Mouse (Mus musculus): ENCODE data around the gene Lypla2.

DNA sequence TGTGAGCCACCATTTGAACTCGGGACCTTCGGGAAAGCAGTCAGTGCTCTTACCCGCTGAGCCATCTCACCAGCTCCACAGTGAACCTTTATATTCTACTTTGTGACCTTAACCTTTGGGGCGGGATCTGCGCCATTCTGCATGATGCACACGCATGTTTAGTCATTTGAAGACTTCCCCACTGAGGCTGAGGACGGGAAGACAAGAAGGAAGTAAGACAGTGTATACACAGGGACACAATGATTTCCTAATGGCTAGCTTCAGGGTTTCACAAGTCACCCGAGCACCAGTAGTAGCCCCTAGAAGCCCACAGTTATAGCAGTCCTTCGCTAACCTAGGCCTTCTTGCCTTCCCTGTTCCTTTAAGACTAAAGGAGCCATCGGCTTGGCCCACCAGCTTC is 26.7 kb downstream of the Lypla2 start:
- TF ChIP-seq POLR2A (IDR thresholded peaks at IDR 0.05; ENCODE audit: borderline replicate concordance, control insufficient read depth, low read depth, low read length): no peak
- TF ChIP-seq CTCF (IDR thresholded peaks at IDR 0.05; ENCODE audit: control insufficient read depth, insufficient read depth, low read length): no peak

Data from bone marrow, adult 2 months (tissue).